Mouse (Mus musculus) liver, embryonic 16.5 days (tissue): ENCODE measurements around the gene Mif. TPM values are rescaled to one million over a fixed set of nuclear protein-coding genes. Genes with fewer than 3 reads are reported as not detected.
"Not testable (repeated sequence)": the region's sequence is repeated elsewhere in the genome, so short reads cannot be mapped to it uniquely, and the experiment has no call there.

Experiments used
- ATAC-seq: fragments of 200-750 bp; cut with Nextera tagmentation; 2 replicates; pipeline ENCODE4 v1.8.0; 2017; ENCODE audit warnings: low read depth, mild to moderate bottlenecking, moderate number of reproducible peaks, moderate library complexity
- H3K27ac ChIP-seq: fragments of 300-500 bp; sonication (generic); 2 replicates; pipeline ENCODE4 v1.5.1; 2014; ENCODE audit warnings: mild to moderate bottlenecking, low read length
- H3K27me3 ChIP-seq: fragments of 300-500 bp; sonication (generic); 2 replicates; pipeline ENCODE4 v1.6.1; 2014; ENCODE audit warnings: low read depth, low read length, mixed read lengths; ENCODE audit not compliant: control insufficient read depth, insufficient read depth
- H3K36me3 ChIP-seq: fragments of 300-500 bp; sonication (generic); 2 replicates; pipeline ENCODE4 v1.6.1; 2014; ENCODE audit warnings: mild to moderate bottlenecking; ENCODE audit not compliant: control insufficient read depth, insufficient read depth
- H3K4me1 ChIP-seq: fragments of 300-500 bp; sonication (generic); 2 replicates; pipeline ENCODE4 v1.6.1; 2014; ENCODE audit warnings: low read depth, low read length, mixed read lengths; ENCODE audit not compliant: control insufficient read depth
- H3K4me2 ChIP-seq: fragments of 300-500 bp; sonication (generic); 2 replicates; pipeline ENCODE4 v1.6.1; 2014; ENCODE audit warnings: low read depth, low read length, mixed read lengths
- H3K4me3 ChIP-seq: fragments of 300-500 bp; sonication (generic); 2 replicates; pipeline ENCODE4 v1.5.1; 2014; ENCODE audit warnings: low read depth, mild to moderate bottlenecking, low read length
- H3K9ac ChIP-seq: fragments of 300-500 bp; sonication (generic); 2 replicates; pipeline ENCODE4 v1.6.1; 2014; ENCODE audit warnings: low read depth, low read length
- H3K9me3 ChIP-seq: fragments of 300-500 bp; sonication (generic); replicated peaks from 2 replicates; pipeline ENCODE4 v1.6.1; 2016; ENCODE audit warnings: low read length; ENCODE audit not compliant: control insufficient read depth
- WGBS: fragments of 180-500 bp; shearing (Covaris S2); extraction: QIAGEN DNeasy Blood & Tissue Kit; methylation state at CpG from one replicate; pipeline ENCODE4 v1.1.7; 2014; ENCODE audit not compliant: insufficient replicate concordance; 5-methylcytosine and 5-hydroxymethylcytosine counted together
- polyA plus RNA-seq: library from polyadenylated mRNA; unstranded; fragments of >200 nt; fragmentation: Nextera tagmentation; extraction: Ambion mirVana; gene quantifications from 2 replicates; pipeline ENCODE4 v1.2.1, GENCODE M21; 2015

Gene Mif
- polyA plus RNA-seq, 1 experiment from 2014 or later, result 964 TPM

- H3K36me3 ChIP-seq, result peaks cover 19% of the 10 kb centered on the region
- peak within 1 kb of the TSS; percentile 75 for H3K4me2 ChIP-seq
- H3K4me3 ChIP-seq, result peak within 1 kb of the TSS; percentile 51
- WGBS, result 1% methylated on average over 51 of the region's 51 CpGs
- H3K27me3 ChIP-seq, result no peaks in the 10 kb centered on the region
- H3K4me1 ChIP-seq, result peaks cover 13% of the 10 kb centered on the region
- peak within 1 kb of the TSS; percentile 22; the same call in 1 of the 2 replicates for H3K9ac ChIP-seq
- H3K9me3 ChIP-seq, result no peaks in the 10 kb centered on the region
- H3K27ac ChIP-seq, result no peak within 1 kb of the TSS
- peak; percentile 100 for ATAC-seq
These were observed 33.2 kb upstream of the Mif start, which contains the start of gene Derl3 for GRCm38 (mm10) chr10:75893089-75893750. TSS of gene Derl3 (plus strand) at chr10:75893413.

- no peaks in the 10 kb centered on the region for H3K27me3 ChIP-seq
- H3K9ac ChIP-seq, result no peak overlapping the region
- no peak overlapping the region for H3K4me2 ChIP-seq
- peaks cover 13% of the 10 kb centered on the region for H3K4me1 ChIP-seq
- H3K27ac ChIP-seq, result no peak overlapping the region
- H3K36me3 ChIP-seq, result no peaks in the 10 kb centered on the region; the same call in 1 of the 2 replicates
- no peaks in the 10 kb centered on the region for H3K9me3 ChIP-seq
- 51% methylated on average over 8 of the region's 8 CpGs for WGBS
- H3K4me3 ChIP-seq, result no peak overlapping the region
- no peak for ATAC-seq
These were observed 29.5 kb upstream of the Mif start for GRCm38 (mm10) chr10:75889406-75890153.

- H3K9ac ChIP-seq, H3K36me3 ChIP-seq, H3K27ac ChIP-seq, ATAC-seq, H3K4me1 ChIP-seq, H3K9me3 ChIP-seq, H3K4me3 ChIP-seq, H3K4me2 ChIP-seq, H3K27me3 ChIP-seq: not testable (repeated sequence)
- WGBS, result 62% methylated on average over 5 of the region's 5 CpGs
These were observed 27.5 kb upstream of the Mif start for GRCm38 (mm10) chr10:75887504-75887903.

- 72% methylated on average over 8 of the region's 8 CpGs for WGBS
- ATAC-seq, result no peak
These were observed 24.7 kb upstream of the Mif start for GRCm38 (mm10) chr10:75884742-75885141.

GRCm38 (mm10) chr10:75883232-75883552 is 23.2 kb upstream of the Mif start:
- Histone ChIP-seq H3K36me3 (no peaks in the 10 kb centered on the region), H3K4me1 (no peaks in the 10 kb centered on the region), H3K4me3 (no peak overlapping the region), H3K9me3 (no peaks in the 10 kb centered on the region), H3K27ac (peak overlapping the region; percentile 83), H3K4me2 (peak overlapping the region; percentile 26; the same call in 1 of the 2 replicates), H3K9ac (peak overlapping the region; percentile 1; the same call in 1 of the 2 replicates), H3K27me3 (peaks cover 12% of the 10 kb centered on the region)
- peak; percentile 65 for ATAC-seq
- WGBS, result 1% methylated on average over 10 of the region's 10 CpGs

More at GRCm38 (mm10) chr10:75884742-75885141, 24.7 kb upstream of the Mif start:
- no peaks in the 10 kb centered on the region for H3K9me3 ChIP-seq
- H3K4me2 ChIP-seq, result no peak overlapping the region
- H3K4me1 ChIP-seq, result no peaks in the 10 kb centered on the region
- no peaks in the 10 kb centered on the region for H3K36me3 ChIP-seq
- H3K27ac ChIP-seq, result no peak overlapping the region
- H3K4me3 ChIP-seq, result no peak overlapping the region
- no peak overlapping the region for H3K9ac ChIP-seq
- peaks cover 12% of the 10 kb centered on the region for H3K27me3 ChIP-seq

- no peaks in the 10 kb centered on the region for H3K36me3 ChIP-seq
- peak overlapping the region; percentile 26; the same call in 1 of the 2 replicates for H3K4me2 ChIP-seq
- WGBS, result 19% methylated on average over 15 of the region's 15 CpGs
- peak overlapping the region; percentile 1; the same call in 1 of the 2 replicates for H3K9ac ChIP-seq
- no peaks in the 10 kb centered on the region for H3K9me3 ChIP-seq
- peak overlapping the region; percentile 83 for H3K27ac ChIP-seq
- H3K27me3 ChIP-seq, result peaks cover 12% of the 10 kb centered on the region
- H3K4me1 ChIP-seq, result no peaks in the 10 kb centered on the region
- peak; percentile 70 for ATAC-seq
- H3K4me3 ChIP-seq, result 0 out of 2 replicates have a peak overlapping the region, but pooled peaks have one; percentile 11
These were observed 22.6 kb upstream of the Mif start for GRCm38 (mm10) chr10:75882433-75883231.

GRCm38 (mm10) chr10:75881578-75882432 is 21.8 kb upstream of the Mif start:
- Histone ChIP-seq H3K27me3 (peaks cover 12% of the 10 kb centered on the region), H3K36me3 (no peaks in the 10 kb centered on the region), H3K4me2 (0 out of 2 replicates have a peak overlapping the region, but pooled peaks have one; percentile 13), H3K4me1 (no peaks in the 10 kb centered on the region), H3K4me3 (0 out of 2 replicates have a peak overlapping the region, but pooled peaks have one; percentile 11), H3K9me3 (no peaks in the 10 kb centered on the region), H3K27ac (peak overlapping the region; percentile 83), H3K9ac (no peak overlapping the region)
- peak; percentile 80 for ATAC-seq
- 26% methylated on average over 20 of the region's 20 CpGs for whole genome bisulfite sequencing
